Mouse (Mus musculus): Measurements from ENCODE around the gene Atp5h. TPM values are rescaled to one million over a fixed set of nuclear protein-coding genes. Genes with fewer than 3 reads are reported as not detected.

Atp5h gene
- polyA plus RNA-seq, 1 experiment, result 177 TPM

GRCm38 (mm10) chr11:115373805-115374694, 45.7 kb downstream of the Atp5h start:
- whole genome bisulfite sequencing, result 2% methylated on average over 30 of the region's 30 CpGs
- DNase-seq (ENCODE audit: low read depth, low spot score), result no peak

DNA sequence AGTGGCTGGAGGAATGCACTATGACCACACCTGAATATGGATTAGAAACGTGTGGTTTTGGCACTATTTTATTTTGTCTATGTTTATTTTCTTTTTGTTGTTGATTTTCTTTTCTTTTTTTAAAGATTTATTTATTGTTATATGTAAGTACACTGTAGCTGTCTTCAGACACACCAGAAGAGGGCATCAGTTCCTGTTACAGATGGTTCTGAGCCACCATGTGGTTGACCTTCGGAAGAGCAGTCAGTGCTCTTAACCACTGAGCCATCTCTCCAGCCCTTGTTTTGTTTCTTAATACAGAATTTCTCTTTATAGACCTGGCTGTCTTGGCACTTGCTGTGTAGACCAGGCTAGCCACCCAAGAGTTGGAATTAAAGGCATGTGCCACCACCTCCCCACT, 47.0 kb downstream of the Atp5h start:
- no peak for DNase-seq (ENCODE audit: low read depth, low spot score)
- 58% methylated on average over 2 of the region's 2 CpGs for WGBS

DNA sequence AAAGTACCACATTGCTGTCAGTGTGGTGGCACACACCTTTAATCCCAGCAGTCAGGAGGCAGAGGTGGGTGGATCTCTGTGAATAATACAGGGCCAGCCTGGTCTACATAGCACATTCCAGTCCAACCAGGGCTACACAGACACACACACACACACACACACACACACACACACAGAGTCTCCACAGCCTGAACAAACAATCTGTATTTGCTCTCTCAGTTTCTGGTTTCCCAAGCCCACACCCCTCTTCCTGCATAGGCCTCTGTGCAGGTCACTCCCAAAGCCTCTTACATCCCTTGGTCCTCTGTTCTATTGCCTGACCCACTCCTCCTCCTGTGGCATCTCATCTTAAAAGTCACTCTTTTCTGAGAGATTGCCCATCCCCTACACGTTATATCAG, 47.7 kb downstream of the Atp5h start:
- 80% methylated on average over 1 of the region's 1 CpGs for WGBS
- no peak for DNase-seq (ENCODE audit: low read depth, low spot score)

GRCm38 (mm10) chr11:115371354-115371753, 48.4 kb downstream of the Atp5h start:
- 79% methylated on average over 8 of the region's 8 CpGs for WGBS
- no peak for DNase-seq (ENCODE audit: low read depth, low spot score)

GRCm38 (mm10) chr11:115370368-115370767, 49.4 kb downstream of the Atp5h start:
- WGBS, result 65% methylated on average over 7 of the region's 7 CpGs
- DNase-seq (ENCODE audit: low read depth, low spot score), result no peak

DNA sequence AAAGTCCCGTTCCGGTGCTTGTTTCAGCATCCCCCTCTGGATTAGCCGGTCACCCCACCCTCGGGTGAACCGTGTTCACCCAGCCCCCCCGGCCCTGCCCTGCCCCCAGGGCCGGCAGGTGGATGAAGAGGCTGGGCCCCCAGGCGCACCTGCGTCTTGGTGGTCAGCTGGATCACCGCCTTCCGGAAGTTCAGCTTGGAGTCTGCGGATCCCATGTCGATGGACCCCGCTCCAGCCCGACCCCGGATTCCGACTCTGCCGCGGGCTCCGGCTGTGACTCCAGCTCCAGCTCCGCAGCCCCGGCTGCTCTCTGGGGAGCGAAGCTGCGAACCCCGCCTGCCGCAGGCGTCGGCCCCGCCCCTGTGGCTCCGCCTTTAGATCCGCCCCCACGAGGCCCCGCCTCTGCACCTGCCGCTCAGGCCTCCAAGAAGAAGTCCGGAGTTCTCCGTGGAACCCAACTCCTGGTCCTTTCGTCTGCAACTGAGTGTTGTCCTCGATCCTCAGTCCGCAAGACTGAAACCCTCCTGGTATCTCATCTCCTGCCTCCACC, 52.3 kb downstream of the Atp5h start, which contains the start of gene Hid1:
Hid1 (minus strand) TSS at position 362 of the 550 bp plus-strand sequence.
- no peak for DNase-seq (ENCODE audit: low read depth, low spot score)
- WGBS, result under 1% methylated on average over 39 of the region's 39 CpGs

DNA sequence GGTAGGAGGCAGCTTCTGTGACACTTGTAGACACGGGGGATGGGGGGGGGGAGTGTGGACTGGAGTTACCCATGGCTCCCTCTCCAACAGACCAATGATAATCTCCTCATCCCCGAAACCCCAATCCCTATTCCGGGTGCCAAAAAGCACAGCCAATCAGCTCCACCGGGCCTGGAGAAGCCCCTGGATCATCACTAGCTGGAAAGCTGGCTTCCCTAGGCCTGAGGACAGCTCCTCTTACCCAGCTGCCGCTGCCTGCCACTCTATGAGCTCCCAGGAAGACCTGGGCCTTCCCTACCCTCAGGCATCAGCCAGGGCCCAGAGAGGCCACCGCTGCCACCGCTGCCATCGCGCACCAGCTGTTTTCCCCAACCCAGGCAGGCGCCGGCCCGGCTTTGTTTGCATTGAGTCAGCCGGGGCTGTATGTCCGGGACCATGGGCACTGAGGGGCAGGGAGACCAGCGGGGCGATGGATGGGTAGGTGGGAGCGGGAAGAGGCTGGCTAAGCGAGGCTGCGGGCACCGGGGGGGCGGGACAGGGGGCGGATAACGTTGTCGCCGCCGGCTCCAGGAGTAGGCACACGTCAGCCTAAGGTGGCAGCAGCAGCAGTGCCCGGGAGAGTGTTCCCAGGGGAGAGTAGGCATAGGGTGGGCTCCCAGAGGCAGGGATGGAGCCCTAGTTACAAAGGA, 52.9 kb downstream of the Atp5h start:
- DNase-seq (ENCODE audit: low read depth, low spot score), result no peak
- WGBS, result 6% methylated on average over 28 of the region's 28 CpGs

DNA sequence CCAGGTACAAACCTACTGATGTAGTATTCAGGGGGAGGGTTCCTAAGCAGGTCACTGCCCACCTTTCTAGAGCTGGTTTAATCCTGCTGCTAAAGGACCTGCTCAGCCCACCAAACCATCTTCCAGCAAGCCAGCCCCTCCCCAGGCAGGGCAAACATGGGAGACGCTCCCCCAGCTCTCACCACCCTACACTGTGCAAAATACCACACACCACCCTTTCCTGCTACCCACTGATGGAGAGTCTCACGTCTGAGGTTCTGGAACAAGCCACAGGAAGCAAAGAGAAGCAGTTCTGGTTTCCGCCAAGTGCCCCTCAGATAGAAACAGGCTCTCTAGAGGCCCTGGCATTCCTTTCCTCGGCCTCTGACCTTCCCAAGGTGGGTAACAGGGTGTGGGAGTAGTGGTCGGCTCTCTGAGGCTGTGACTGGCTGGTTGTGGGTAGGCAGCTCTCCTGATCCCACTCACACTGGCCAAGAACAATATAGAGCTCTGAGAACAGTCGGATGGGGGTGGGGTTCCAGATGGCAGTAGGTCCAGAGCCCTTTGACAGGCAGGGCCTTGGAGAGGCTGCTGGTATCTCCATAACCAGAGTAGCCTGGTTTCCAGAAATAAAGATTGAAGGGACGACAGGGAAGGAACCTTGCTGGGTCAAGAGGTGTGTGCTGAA, 53.6 kb downstream of the Atp5h start:
- no peak for DNase-seq (ENCODE audit: low read depth, low spot score)
- WGBS, result 45% methylated on average over 7 of the region's 7 CpGs

Other genes starting within 250 kb of the Atp5h start
- 7.9 and 10.1 TPM in 2 replicates for gene Tmem104, start 232.5 kb downstream of the Atp5h start, polyA plus RNA-seq (2012; rRNA removed)
- gene Nat9, start 232.1 kb downstream of the Atp5h start, polyA plus RNA-seq (2012; rRNA removed), result 25.3 and 25.4 TPM in 2 replicates
- gene Grin2c, start 152.7 kb downstream of the Atp5h start, polyA plus RNA-seq (2012; rRNA removed), result 0.04 TPM in 2 replicates
- 10.0 and 11.8 TPM in 2 replicates for gene Fdxr, start 142.9 kb downstream of the Atp5h start, polyA plus RNA-seq (2012; rRNA removed)
- gene Fads6, start 122.3 kb downstream of the Atp5h start, polyA plus RNA-seq (2012; rRNA removed), result 0.51 and 0.53 TPM in 2 replicates
- 0.05 and 0.63 TPM in 2 replicates for gene Otop2, start 112.8 kb downstream of the Atp5h start, polyA plus RNA-seq (2012; rRNA removed)
- 0.02 and 0.11 TPM in 2 replicates for gene Ush1g, start 97.9 kb downstream of the Atp5h start, polyA plus RNA-seq (2012; rRNA removed)
- gene Otop3, start 85.2 kb downstream of the Atp5h start, polyA plus RNA-seq (2012; rRNA removed), result 0.06 and 0.12 TPM in 2 replicates
- gene Hid1, start 52.2 kb downstream of the Atp5h start, polyA plus RNA-seq (2012; rRNA removed), result 25.7 and 34.6 TPM in 2 replicates
- 4.0 and 4.2 TPM in 2 replicates for gene Cdr2l, start 38.0 kb downstream of the Atp5h start, polyA plus RNA-seq (2012; rRNA removed)
- gene Mrpl58, start 16.2 kb downstream of the Atp5h start, polyA plus RNA-seq (2012; rRNA removed), result 77.6 and 92.0 TPM in 2 replicates
- 24.2 and 29.0 TPM in 2 replicates for gene Kctd2, start 166 bp upstream of the Atp5h start, polyA plus RNA-seq (2012; rRNA removed)
- gene Trim80, start 20.6 kb upstream of the Atp5h start, polyA plus RNA-seq (2012; rRNA removed), result 0.86 and 1.9 TPM in 2 replicates
- gene Slc16a5, start 42.5 kb upstream of the Atp5h start, polyA plus RNA-seq (2012; rRNA removed), result 74.5 and 172 TPM in 2 replicates
- gene Armc7, start 55.7 kb upstream of the Atp5h start, polyA plus RNA-seq (2012; rRNA removed), result 8.0 and 9.7 TPM in 2 replicates
- gene Nt5c, start 71.9 kb upstream of the Atp5h start, polyA plus RNA-seq (2012; rRNA removed), result 144 and 157 TPM in 2 replicates
- 503 and 505 TPM in 2 replicates for gene Jpt1, start 94.4 kb upstream of the Atp5h start, polyA plus RNA-seq (2012; rRNA removed)
- gene Sumo2, start 116.3 kb upstream of the Atp5h start, polyA plus RNA-seq (2012; rRNA removed), result 45.3 and 50.3 TPM in 2 replicates
- 53.3 and 56.6 TPM in 2 replicates for gene Nup85, start 144.5 kb upstream of the Atp5h start, polyA plus RNA-seq (2012; rRNA removed)
- gene Mrps7, start 184.0 kb upstream of the Atp5h start, polyA plus RNA-seq (2012; rRNA removed), result 31.4 and 33.2 TPM in 2 replicates
- 16.2 and 20.9 TPM in 2 replicates for gene Gga3, start 184.1 kb upstream of the Atp5h start, polyA plus RNA-seq (2012; rRNA removed)
- gene Mif4gd, start 193.0 kb upstream of the Atp5h start, polyA plus RNA-seq (2012; rRNA removed), result 112 and 114 TPM in 2 replicates
- 30.4 and 36.8 TPM in 2 replicates for gene Slc25a19, start 208.3 kb upstream of the Atp5h start, polyA plus RNA-seq (2012; rRNA removed)